Mouse (Mus musculus): ENCODE measurements around the gene Ofcc1.

Ofcc1 gene

DNA sequence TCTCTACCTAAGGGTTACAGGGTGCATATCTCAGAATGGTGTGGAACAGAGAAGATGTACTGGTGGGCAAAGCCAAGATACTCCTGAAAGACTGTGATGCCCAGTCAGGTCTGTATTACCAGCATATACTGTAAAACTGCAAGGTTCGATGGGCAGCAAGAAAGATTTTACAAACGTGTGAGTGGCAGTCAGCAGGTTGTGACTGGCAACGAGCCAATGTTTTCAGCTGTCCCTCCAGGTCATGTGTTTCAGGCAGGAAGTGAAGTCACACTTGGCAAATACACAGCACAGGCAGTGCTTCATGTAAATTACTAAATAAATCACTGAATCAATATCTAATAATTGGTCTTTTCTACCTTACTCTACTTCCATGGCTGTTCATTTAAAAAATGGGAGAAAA is at the start of gene Ofcc1:
Ofcc1 (minus strand) TSS at position 163 of the 400 bp plus-strand sequence.
- no peak for DNase-seq

DNA sequence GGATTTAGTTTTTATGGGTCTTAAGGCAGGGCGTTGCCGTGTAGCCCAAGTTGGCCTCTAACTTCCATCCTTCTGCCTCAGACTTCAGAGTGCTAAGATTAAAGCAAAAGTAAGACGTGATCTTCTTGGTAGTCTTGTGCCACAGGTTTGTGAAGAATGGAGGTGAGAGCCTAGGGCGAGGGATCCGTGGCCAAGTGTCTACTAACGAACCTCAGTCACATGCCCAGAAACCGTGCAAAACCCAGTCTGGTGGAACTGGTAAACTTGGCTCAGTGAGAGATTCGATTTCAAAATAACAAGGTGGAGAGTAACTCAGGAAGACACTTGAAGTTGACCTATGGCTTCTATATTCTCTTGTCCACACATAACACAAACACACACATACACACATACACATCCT is 28.9 kb upstream of the Ofcc1 start:
- DNase-seq = no peak

DNA sequence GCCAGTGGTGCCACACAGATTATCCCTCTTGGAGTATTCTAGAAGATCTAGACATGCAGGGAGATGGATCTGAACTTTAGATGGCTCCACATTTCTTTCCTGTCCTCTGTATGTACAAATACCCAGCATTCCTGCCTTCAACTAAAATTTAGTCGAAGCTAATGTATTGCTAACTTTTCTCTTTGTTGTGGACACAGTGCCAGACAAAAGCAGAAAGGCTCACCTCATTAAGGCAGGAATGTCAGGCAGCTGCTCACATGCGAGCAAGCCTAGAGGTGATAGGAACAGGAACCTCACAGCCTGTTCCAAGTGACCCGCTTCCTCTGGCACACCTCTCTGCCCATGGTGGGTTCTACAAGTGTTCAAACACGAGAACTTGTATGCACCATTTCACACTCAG is 26.2 kb upstream of the Ofcc1 start:
- DNase-seq = no peak

DNA sequence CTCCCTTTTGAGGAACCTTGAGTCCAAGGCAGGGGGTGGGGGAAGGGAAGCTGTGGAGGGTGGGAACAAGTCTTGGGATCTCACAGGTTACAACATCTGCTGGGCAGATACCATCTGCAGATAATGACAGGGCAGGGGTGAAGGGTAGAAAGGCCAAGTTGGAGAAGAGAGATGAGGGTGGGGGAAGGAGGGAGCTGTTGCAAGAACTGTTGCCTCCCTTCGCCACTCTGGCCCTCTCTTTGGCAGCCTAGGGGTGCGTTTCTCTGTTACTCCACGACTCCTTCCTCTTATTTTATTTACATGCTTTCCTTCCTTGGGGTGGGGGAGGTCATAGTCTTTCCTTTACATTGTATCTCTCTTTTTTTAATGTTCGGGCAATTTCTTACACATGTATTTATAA is 23.7 kb upstream of the Ofcc1 start:
- DNase-seq = no peak

DNA sequence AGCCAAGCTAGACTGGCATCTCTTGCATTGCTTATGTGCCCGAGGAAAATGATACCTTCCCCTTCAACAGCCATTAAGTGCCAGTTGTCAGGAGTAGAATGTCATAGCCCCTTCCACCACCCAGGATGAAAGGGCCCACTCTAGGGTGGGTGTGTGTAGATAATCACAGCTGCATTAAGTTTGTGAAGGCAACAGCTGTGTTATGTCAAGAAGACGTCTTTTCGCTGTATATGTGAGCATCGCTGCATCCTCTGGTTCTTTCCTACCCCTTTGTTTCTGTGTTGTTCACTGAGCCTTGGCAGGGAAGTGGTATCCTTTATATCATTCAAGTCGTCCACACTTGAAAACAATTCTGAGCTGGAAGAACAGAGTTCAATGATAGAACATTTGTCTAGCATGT is 15.5 kb upstream of the Ofcc1 start:
- no peak for DNase-seq

DNA sequence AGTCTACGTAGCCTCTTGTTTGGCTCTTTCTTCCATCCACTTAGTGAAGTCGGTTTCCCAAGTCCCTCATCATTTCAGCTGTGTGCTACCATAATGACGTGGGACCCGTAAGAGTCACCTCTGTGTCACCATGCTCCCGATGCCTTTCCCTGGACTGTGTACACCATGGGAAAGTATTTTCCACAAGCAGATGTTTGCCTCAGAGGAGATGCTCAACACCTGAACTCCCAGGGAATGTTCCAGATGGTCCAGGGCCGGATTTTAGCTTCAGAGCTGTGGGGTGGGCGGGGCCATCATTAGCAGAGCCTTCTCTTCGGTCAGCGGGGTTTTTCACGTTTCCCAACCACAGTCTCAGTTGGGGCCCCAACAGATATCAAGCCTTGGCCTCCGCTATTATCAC is 5.5 kb upstream of the Ofcc1 start:
- no peak for DNase-seq

DNA sequence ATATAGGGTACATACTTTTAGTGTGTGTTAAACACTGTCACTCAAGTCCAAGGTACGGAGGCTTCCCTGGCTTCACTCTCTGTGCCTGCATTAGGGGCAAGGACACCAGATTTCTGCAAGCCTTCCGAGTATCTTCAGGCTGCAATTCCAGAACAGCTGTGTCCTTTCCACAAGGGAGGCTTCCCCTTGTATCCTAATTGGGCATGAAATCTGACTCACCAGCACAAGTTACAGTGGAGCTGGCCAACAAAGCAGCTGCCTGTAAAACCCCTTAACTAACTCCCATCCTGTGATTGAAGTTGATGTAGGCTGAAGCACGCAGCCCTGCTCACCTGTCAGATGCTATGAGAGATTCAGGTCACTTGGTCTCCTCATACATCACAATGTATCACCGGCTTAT is 3.6 kb upstream of the Ofcc1 start:
- DNase-seq = no peak

DNA sequence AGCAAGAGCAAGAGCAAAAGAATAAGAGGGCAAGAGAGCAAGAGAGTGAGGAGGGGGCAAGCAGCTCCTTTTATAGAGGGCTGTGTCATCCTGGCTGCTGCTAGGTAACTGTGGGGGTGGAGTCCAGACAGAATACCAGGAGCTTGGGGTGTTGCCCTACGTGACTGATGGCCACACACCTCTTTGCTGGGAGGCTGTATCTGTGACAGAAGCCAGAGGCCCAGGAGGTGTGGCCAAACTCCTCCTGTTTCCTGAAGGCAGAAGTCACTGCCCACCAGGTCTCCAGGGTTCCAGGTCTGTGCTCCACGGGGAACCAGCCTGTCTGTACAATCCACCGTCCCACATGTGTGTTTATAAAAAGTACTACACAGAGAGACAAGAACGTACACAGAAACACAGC is 558 bp downstream of the Ofcc1 start:
- DNase-seq = no peak

DNA sequence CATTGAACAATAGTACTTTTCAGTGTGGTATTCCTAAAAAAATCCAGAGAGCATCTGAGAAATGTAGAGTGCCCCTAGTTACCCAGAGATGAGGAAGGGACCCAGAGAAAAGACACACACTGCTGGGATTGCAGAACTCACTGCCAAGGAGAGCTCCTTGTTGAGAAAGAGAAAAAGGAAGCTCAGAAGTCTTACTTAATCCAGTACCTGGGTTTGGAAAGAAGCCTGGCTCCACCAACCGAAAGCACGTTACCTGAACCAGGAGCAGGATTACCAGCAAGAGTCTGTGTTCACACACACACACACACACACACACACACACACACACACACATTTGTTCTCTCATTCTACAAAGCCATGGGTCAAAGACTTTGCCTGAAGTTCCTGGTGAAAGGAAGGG is 14.2 kb downstream of the Ofcc1 start:
- DNase-seq = no peak

DNA sequence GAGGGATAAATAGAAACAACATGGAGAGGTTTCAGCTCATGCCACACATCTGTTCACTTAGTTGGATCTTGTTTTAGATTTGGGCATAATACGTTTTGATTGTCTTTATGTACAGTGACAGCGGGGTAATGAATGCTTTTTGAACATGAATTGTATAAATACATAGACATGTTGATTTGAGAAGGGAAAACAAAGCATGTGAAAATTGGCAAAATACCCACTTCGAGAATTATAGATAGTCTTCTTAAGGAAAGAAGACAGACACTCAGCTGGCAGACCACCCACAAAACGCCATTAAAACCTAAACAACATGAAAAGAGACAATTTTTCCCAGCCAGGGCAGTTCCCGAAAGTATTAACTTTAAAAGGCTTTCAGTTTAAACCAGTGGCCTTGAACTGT is 37.9 kb downstream of the Ofcc1 start:
- no peak for DNase-seq

DNA sequence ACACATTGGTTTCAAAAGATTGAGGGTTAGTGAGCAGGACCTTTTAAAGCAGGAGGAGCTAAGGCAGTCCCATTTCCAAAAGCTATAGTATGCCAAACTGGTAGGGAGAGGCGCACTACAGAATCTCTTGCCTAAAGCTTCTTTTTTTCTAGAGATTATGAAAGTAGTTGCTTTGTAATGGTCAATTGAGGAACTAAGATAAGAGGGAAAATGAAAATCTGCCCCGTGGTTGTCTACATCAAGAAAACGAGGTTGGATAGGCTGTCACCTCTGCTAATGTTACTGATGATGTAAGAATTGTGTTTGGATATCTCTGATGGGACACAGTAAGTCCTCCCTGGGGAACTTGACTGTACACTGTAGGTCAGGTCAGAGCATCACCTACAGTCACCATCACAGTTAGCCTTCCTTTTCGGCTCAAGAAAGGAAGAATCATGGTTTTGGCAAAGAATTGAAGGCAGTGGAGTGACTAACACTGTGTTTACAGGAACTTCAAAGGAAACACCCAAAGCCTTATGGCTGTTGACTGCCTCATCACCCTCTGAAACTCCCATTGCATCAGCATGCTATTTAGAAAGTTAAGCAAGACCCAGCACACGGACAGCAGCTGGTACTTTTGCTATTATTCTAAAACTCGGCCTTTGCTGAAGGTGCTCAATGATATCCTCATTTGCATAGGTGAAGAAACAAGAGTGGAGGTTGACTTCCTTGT is 40.3 kb downstream of the Ofcc1 start:
- no peak for DNase-seq

DNA sequence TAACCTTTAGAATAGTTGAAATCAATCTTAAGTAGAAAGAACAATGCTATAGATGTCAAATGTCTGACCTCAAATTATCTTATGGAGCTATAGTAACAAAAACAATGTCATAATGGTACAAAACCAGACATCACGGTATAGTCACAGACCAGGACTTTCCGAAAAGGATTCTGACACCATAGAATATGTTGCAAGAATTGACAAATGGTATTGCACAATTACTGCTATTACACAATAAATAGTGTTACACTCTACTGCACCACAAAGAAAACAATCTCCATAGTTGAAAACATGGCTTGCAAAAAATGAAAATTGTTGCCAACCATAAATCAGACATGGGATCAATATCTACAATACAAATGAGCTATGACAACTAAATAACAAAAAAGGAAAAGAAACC is 43.5 kb downstream of the Ofcc1 start:
- DNase-seq = no peak

DNA sequence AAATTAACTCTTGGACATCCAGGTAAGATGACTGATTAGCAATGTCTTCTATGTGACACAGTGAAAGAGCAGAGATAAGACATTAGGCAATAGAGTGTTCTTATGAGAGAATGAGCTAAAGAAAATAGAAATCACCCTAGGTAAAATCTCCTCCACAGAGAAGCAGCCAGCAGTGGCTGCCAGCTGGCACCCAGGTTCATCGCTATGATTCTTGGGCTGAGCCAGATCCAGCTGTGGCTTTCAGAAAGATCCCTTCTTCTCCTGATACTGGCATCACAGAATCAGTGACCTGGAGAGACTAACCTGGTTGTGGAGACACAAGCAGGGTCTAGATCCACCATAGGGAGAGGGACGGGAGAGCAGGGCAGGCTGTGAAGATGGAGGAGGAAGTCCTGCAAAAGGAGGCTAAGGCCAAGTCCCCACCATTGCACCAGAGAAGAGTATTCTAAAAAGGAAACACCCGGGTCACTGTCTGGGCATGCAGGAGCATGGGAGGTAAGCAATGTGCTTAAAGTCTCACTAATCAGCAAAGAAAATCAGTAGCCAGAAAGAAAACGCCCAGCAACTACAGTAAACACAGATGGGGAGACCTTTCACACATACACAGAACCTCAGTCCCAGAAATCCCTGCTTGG is 46.0 kb downstream of the Ofcc1 start:
- DNase-seq = no peak

DNA sequence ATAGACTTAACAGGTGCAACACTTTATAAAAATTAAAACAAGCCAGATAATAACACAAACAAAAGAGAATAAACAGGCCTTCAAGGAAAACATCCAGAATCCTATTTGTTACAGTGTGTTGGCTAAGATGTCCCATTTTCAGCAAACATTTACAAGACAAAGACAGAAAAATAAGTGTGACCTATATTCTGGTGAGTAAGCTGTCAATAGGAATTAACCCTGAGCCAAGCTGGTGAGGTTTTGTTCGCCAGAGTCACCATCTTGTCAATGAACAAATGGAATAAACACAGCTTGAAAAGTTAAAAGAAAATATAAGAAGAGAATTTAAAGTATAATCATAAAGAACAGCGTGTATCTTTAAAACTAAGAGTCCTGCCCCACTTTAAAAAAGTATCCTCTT is 68.4 kb downstream of the Ofcc1 start:
- no peak for DNase-seq

DNA sequence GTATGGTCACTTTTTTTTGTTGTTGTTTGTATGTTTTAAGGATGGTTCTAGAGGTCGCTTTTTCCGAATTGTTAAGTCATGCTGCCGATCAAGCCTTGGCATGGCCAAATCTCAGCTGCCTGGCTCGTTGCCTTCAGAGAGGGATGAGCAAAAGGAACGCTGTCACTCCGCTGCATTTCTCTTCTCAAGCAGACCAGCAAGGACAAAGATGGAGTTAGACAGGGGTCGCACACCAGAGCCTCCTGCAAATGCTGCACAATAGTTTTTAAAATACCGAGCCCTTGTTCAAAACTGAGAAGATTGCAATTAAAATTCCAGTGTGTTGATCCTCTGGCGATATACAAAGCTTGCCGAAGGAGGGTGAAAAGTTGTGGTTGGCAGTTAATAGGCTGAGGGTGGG is 70.4 kb downstream of the Ofcc1 start:
- no peak for DNase-seq

DNA sequence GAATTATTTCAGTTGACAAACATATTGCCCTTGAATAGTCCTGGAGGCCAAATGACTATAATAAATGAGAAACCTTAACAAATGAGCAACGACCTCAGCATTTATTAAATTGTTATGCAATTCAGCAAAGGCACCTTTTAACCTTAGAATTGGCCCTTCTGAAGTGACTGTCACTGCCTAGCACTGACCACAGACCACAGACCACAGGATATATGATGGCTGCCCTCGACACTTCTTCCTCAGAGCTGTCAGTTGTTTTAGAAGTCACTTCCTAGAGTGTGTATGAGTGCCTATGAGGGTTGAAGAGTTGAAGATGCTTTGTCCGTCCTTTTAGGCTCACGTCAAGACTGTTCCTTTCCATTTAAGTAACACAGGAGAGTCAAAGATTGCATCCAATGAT is 72.6 kb downstream of the Ofcc1 start:
- no peak for DNase-seq

DNA sequence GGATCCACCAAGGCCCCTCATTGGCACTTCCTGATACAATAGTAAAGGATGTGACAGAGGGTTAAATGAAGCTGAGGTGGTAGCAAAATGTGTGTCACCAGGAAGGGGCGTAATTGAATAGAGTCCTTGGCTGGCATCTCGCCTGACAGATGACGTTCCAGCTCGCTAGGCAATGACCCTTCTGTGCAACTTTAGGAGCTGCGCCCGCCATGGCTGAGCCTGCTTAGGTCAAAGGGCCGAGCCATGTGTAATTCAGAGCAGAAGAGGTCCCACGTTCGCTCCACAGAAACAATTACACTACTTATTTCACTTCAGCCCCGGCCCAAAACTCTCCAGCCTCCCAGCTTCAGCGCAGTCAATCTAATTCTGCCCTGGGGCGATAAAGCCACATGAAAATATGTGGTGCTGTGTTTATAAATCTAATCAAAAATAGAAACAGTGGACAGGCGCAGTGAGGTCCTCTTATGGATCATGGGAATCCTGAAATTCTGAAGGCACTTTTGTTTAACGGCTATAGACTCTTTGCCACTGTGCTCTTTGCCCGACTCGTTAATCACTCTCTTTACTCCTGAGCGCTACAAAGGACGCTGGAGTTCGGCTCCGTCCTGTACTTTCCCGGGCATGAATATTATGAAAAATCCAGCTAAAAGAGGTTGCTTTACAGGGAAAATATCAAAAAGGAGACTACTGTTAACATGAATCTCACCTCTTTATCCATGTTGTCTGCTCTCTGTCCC is 73.8 kb downstream of the Ofcc1 start:
- no peak for DNase-seq

DNA sequence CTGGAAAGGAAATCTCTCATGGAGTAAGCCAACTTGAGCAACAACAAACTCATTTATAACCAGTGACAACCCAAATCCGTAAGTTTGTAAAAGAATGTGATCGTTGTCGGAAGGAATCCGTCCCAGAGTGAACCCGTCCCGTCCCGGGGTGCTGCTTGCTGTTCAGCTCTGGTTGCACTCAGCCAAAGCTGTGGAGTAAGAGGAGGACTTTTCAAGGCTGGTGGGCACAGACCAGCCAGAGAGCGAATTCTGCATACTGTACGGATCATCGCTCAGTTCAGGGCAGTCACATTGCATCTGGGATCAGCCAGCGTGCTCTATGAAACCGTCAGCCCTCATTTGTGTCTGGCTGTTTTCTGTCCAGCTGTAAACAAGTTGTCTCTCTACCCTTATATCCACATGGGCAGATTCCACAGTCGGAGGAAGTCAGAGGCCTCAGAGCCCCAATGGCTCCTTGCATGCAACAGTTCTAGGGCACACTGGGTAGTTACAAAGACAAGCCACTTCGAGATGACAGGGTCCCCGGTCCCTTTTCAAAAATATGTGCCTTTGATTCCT is 75.9 kb downstream of the Ofcc1 start:
- DNase-seq = no peak

DNA sequence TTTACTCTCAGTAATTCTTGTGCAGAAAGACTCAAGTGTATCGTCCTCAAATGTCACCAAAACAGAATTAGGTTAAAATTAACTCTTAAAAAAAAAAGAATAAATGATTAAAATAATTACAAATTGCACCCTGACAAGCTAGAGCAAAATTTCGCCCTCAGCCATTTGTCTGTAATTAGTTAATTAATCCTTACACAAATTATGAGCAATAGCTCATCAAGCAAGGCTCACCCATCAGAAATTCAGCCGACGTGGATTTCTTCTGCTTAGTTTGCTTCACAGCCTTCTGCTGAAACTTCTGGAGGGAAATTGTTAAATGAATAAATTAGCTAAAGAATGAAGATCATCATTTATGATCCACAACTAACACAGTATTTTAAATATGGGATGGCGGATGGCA is 80.6 kb downstream of the Ofcc1 start:
- DNase-seq = no peak

DNA sequence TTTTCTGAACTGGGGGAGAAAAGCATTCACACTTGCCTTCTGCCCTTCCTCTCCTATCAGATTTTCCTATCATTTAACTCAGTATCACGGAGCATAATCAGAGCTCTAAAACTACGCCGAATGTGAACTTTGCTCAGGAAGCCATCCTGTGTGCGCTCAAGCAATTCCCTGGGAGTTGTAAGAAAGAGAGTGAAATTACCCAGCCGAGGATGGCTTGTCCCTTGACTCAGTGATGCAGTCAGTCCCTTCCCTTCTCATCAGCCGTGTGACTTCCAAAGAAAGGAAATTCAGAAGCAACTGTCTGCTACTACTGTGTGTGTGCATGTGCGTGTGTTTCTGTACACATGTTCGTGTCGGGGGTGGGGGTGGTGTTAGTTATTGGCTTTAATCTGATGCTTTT is 93.7 kb downstream of the Ofcc1 start:
- DNase-seq = no peak

DNA sequence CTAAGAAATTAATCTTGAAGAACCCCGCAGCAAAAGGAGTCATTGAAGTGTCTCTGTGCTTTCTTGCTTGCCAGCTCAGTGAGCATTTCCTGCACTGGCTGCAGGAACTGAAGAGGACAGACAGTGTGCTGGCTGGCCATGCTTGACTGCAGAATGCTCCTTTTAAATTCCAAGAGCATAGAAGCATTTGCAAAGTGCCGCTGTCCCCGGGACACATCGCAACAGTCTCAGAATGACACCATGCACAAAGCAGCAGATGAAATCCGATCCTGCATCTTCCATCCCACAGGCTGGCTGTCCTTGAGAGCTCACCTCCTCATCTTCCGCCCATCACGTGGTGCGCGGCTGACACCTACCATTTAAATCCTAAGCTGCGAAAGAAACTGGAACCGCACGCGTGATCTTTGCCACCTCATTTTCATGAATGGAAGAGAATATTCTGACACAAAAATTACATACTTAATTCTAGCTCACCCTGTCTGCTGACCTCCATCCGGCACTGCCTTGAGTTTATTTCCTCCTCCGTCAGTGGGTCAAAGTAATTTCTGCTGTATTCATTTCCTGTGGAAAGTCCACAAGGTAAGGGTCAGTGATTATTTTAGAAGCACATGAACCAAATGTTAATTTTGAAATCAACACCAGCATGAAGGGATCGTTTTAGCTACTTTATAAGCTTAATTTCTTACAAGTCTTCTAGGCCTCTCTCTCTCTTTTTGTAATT is 98.0 kb downstream of the Ofcc1 start:
- DNase-seq = no peak

DNA sequence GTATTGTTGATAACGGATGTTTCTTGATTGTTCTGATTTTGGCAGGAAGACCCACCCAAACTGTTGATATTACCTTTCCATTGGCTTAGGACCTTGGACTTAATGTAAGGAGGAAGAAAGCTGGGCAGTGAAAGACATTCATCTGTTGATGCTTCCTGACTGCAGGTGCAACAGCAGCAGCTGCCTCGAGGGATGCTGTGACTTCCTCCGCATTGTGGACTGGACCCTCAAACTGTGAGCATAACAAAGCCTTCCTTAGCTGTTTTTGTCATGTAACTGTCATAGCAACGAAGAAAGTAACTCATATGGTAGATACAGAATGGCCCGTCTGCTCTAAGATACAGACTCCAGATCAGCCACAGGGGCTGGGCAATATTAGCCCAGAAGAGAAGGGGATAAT is 102.5 kb downstream of the Ofcc1 start:
- no peak for DNase-seq

DNA sequence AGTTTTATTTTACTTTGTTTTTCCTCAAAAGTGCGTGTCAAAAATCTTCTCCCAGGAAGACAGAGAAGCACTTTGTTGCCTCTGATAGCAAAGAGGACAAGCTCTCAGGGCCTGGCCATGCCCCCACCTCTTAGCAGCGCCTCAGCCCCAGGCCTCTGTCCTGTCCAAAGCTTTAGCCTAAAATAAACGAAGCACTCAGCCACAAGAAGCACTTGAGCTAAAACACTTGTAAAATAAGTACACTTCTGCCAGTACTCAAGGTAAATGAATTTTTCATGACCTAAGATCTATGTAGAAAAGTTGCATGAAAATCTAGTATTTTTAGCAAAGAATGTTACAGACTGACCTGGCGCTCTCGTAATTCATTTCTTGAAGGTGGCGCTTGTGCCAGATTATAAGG is 117.4 kb downstream of the Ofcc1 start:
- DNase-seq = no peak

All from thymus, adult 18-20 months (tissue).